Comparison of ENCODE assay signal across 8 mouse cellular contexts in the genomic region with DNA sequence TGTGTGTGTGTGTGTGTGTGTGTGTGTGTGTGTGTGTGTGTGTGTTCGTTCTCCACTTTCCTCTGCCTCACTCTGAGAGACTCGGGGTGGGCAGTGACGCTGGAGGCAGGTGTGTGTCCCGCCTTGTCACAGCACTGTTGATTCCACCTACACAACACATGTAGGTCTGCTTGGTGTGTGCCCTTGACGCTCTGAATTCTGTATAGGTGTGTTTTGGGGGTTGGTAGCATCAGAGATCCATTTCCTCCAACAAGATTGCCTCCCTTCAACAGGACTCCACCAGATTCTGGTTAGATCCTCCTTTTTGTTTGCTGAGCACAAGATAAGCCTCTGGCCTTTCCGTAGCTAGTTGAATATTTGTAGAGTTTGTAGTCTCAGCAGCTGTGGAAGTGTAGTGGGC.
A peak's percentile ranks its signal among the peaks of the same experiment; 100 is the strongest.
DNase-seq lines count a peak whose midpoint lies in the region; ATAC-seq and TF ChIP-seq lines count a peak whose summit lies in the region.

No protein-coding gene starts in this region.

- H3K4me2 ChIP-seq in kidney, embryonic 15.5 days = peak overlapping the region; percentile 92
- peak overlapping the region; percentile 99 for H3K4me2 ChIP-seq in liver, embryonic 11.5 days

- TF ChIP-seq CTCF in E14TG2a.4 (conservative IDR thresholded peaks at IDR 0.05; ENCODE audit: low read length) = no peak

- peaks cover 25% of the 10 kb centered on the region for H3K4me1 ChIP-seq in kidney, embryonic 15.5 days
- H3K4me1 ChIP-seq in E14TG2a.4 (replicated peaks; ENCODE audit: low read depth, low read length) = peaks cover 60% of the 10 kb centered on the region
- peaks cover 9% of the 10 kb centered on the region; the same call in 1 of the 2 replicates for H3K4me1 ChIP-seq in liver, embryonic 11.5 days (replicated peaks; ENCODE audit: control insufficient read depth, insufficient read depth, low read length)

- H3K36me3 ChIP-seq in kidney, embryonic 15.5 days = no peaks in the 10 kb centered on the region
- no peaks in the 10 kb centered on the region for H3K36me3 ChIP-seq in E14TG2a.4 (ENCODE audit: insufficient read depth, low read length)
- H3K36me3 ChIP-seq in liver, embryonic 11.5 days (ENCODE audit: control insufficient read depth, insufficient read depth, low read length) = no peaks in the 10 kb centered on the region

- no peak overlapping the region for H3K27ac ChIP-seq in kidney, embryonic 15.5 days
- no peak overlapping the region for H3K27ac ChIP-seq in liver, embryonic 11.5 days (ENCODE audit: low read depth, low read length)

- DNase-seq in kidney, adult 11 months = no peak
- DNase-seq in cerebellum, postnatal 14 days = peak; percentile 21 to 25
- DNase-seq in liver, embryonic 11.5 days (ENCODE audit: low spot score) = no peak
- no peak for DNase-seq in ovary, adult 18-20 months (ENCODE audit: low spot score)
- no peak for DNase-seq in adrenal gland, adult 2 months
- no peak for DNase-seq in lung, postnatal 14 days

- peak overlapping the region; percentile 52 for H3K4me3 ChIP-seq in kidney, embryonic 15.5 days (replicated peaks)
- peak overlapping the region; percentile 88 for H3K4me3 ChIP-seq in E14TG2a.4 (replicated peaks; ENCODE audit: low read length)
- H3K4me3 ChIP-seq in liver, embryonic 11.5 days (ENCODE audit: low read depth, low read length) = peak overlapping the region; percentile 56

- H3K27me3 ChIP-seq in kidney, embryonic 15.5 days = peaks cover 19% of the 10 kb centered on the region
- peaks cover 21% of the 10 kb centered on the region for H3K27me3 ChIP-seq in E14TG2a.4 (ENCODE audit: insufficient read depth, low read length)
- no peaks in the 10 kb centered on the region; the same call in 1 of the 2 replicates for H3K27me3 ChIP-seq in liver, embryonic 11.5 days (replicated peaks; ENCODE audit: control insufficient read depth, insufficient read depth, low read length)

- no peaks in the 10 kb centered on the region for H3K9me3 ChIP-seq in kidney, embryonic 15.5 days (replicated peaks)
- H3K9me3 ChIP-seq in E14TG2a.4 (ENCODE audit: low read length) = no peaks in the 10 kb centered on the region
- H3K9me3 ChIP-seq in liver, embryonic 11.5 days (ENCODE audit: control insufficient read depth, low read length) = no peaks in the 10 kb centered on the region

- no peak overlapping the region for H3K9ac ChIP-seq in kidney, embryonic 15.5 days
- H3K9ac ChIP-seq in liver, embryonic 11.5 days (ENCODE audit: low read depth, low read length) = no peak overlapping the region

- WGBS in kidney, embryonic 15.5 days = 57% methylated on average over 6 of the region's 6 CpGs
- WGBS in liver, embryonic 11.5 days = 53% methylated on average over 6 of the region's 6 CpGs

- no peak for ATAC-seq in kidney, embryonic 15.5 days (replicated peaks; ENCODE audit: low FRiP score)
- ATAC-seq in liver, embryonic 11.5 days (replicated peaks; ENCODE audit: low FRiP score) = no peak

Comparison
In these comparisons a context has a peak if more than half of its experiments do, and no peak if none do; other contexts are left out.
1. DNase-seq: peak in cerebellum, postnatal 14 days (2 of 2); none in kidney, adult 11 months (single experiment), liver, embryonic 11.5 days (single experiment), ovary, adult 18-20 months (single experiment), adrenal gland, adult 2 months (single experiment) and lung, postnatal 14 days (single experiment).
2. Peak in every context shown above with its lines, with median percentiles within 50 percentile points of each other: H3K4me3 ChIP-seq.